In the genomic region with DNA sequence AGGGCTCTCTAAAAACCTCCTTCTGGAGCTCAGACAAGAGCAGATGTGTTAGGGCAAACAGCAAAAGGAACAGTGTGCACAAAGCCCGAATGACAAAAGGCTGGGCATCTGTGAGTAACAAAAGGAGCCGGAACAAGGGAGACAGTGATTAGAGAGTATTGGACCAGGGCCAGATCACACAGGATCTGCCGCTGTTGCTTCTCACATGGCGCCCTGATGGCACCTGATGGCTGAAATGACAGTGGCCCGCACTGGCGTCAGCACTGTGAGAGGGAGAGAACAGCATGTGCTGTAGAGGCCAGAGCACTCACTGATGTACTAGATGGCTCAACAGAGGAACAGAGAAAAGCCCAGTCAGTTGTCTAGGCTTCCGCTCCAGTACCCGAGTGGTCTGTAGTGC, we compare ENCODE assay signal across 12 mouse cellular contexts. TPM values are rescaled to one million over a fixed set of nuclear protein-coding genes. Genes with fewer than 3 reads are reported as not detected.
A peak's percentile ranks its signal among the peaks of the same experiment; 100 is the strongest.
DNase-seq lines count a peak whose midpoint lies in the region; ATAC-seq lines count a peak whose summit lies in the region.
"Had no signal": no experiment of that assay in that cellular context is flagged by ENCODE, and none has a peak within 500 bp of the region (broad histone marks: within the 10 kb centered on the region; RNA-seq: fewer than 3 reads in every experiment).

No protein-coding gene starts in this region.

- DNase-seq in gastrocnemius, adult 18-20 months (ENCODE audit: low spot score): peak; percentile 20
- DNase-seq in gastrocnemius, postnatal 36 days: no peak
- peak; percentile 94 for DNase-seq in brain, adult 2 months (ENCODE audit: low read depth, low spot score)
- peak; percentile 41 for DNase-seq in left cerebral cortex, postnatal 4 days
- no peak for DNase-seq in urinary bladder, postnatal 4 days (ENCODE audit: low spot score in 2 of 2)
- no peak for DNase-seq in B cell, adult 2 months
- DNase-seq: spleen, adult 18-20 months had no signal

- no peaks in the 10 kb centered on the region for H3K36me3 ChIP-seq in forebrain, embryonic 16.5 days (ENCODE audit: control insufficient read depth, insufficient read depth)
- no peaks in the 10 kb centered on the region for H3K36me3 ChIP-seq in kidney, embryonic 14.5 days (ENCODE audit: control insufficient read depth, insufficient read depth, low read length)

- peaks cover 11% of the 10 kb centered on the region for H3K4me1 ChIP-seq in forebrain, embryonic 16.5 days (replicated peaks; ENCODE audit: control insufficient read depth, insufficient read depth, low read length)
- H3K4me1 ChIP-seq in kidney, embryonic 14.5 days (ENCODE audit: control insufficient read depth, insufficient read depth, low read length): no peaks in the 10 kb centered on the region

- no peak overlapping the region for H3K9ac ChIP-seq in forebrain, embryonic 16.5 days (replicated peaks; ENCODE audit: low read depth, low read length)
- no peak overlapping the region for H3K9ac ChIP-seq in kidney, embryonic 14.5 days (ENCODE audit: low read depth, low read length)

- H3K9me3 ChIP-seq in forebrain, embryonic 16.5 days (ENCODE audit: control insufficient read depth, low read length): no peaks in the 10 kb centered on the region
- no peaks in the 10 kb centered on the region for H3K9me3 ChIP-seq in kidney, embryonic 14.5 days (ENCODE audit: control insufficient read depth, low read length)

- H3K4me2 ChIP-seq in forebrain, embryonic 16.5 days (ENCODE audit: low read length): no peak overlapping the region
- H3K4me2 ChIP-seq in kidney, embryonic 14.5 days (replicated peaks; ENCODE audit: low read depth, low read length): no peak overlapping the region

- 44% methylated on average over 8 of the region's 8 CpGs for WGBS in forebrain, embryonic 16.5 days
- WGBS in kidney, embryonic 14.5 days: 84% methylated on average over 8 of the region's 8 CpGs

- ATAC-seq in forebrain, embryonic 16.5 days: peak; percentile 41
- no peak for ATAC-seq in kidney, embryonic 14.5 days (ENCODE audit: low FRiP score, low TSS enrichment)

- no peak overlapping the region for H3K27ac ChIP-seq in forebrain, embryonic 16.5 days (ENCODE audit: low read length)
- H3K27ac ChIP-seq in kidney, embryonic 14.5 days (ENCODE audit: low read depth, low read length): no peak overlapping the region
- H3K27ac ChIP-seq: kidney, postnatal 0 days; macrophage had no signal

- no peak overlapping the region for H3K4me3 ChIP-seq in forebrain, embryonic 16.5 days (replicated peaks; ENCODE audit: low read length)
- H3K4me3 ChIP-seq in kidney, embryonic 14.5 days (ENCODE audit: low read length): no peak overlapping the region

- intact Hi-C loops in gastrocnemius, postnatal 36 days (cut with DNase I): no loop called here
- intact Hi-C loops in left cerebral cortex, postnatal 4 days (cut with DNase I): no loop called here

- no peaks in the 10 kb centered on the region for H3K27me3 ChIP-seq in forebrain, embryonic 16.5 days (replicated peaks; ENCODE audit: control insufficient read depth, insufficient read depth, low read length)
- no peaks in the 10 kb centered on the region for H3K27me3 ChIP-seq in kidney, embryonic 14.5 days (ENCODE audit: control insufficient read depth, insufficient read depth, low read length)
- H3K27me3 ChIP-seq: CH12.LX had no signal

RNA-seq across cellular contexts. Expression of a gene that starts 55.8 kb away (rescaled TPM):
- 1 to 10 TPM; 1.2 to 2.1 TPM for total RNA-seq in gastrocnemius, adult 18-20 months (2021)
- total RNA-seq in gastrocnemius, postnatal 36 days (2021): 1 to 10 TPM; 1.6 to 2.3 TPM
- 94.8 and 103 TPM in 2 replicates for polyA plus RNA-seq in forebrain, embryonic 16.5 days (2015; fragmentation: Nextera tagmentation; extraction: Ambion mirVana)
- 10 to 100 TPM; 54.3 to 58.8 TPM for total RNA-seq in left cerebral cortex, postnatal 4 days (2021)
- polyA plus RNA-seq in kidney, embryonic 14.5 days (2014; fragmentation: Nextera tagmentation; extraction: Ambion mirVana): 27.7 and 29.4 TPM in 2 replicates

Comparison
In these comparisons a context has a peak if more than half of its experiments do, and no peak if none do; other contexts are left out.
1. DNase-seq: peak in gastrocnemius, adult 18-20 months (single experiment), brain, adult 2 months (single experiment) and left cerebral cortex, postnatal 4 days (single experiment); none in gastrocnemius, postnatal 36 days (0 of 2), urinary bladder, postnatal 4 days (0 of 2) and B cell, adult 2 months (0 of 2).
2. RNA of a gene that starts 55.8 kb away (total RNA-seq): 54.3 to 58.8 TPM in left cerebral cortex, postnatal 4 days; 1.6 to 2.3 TPM in gastrocnemius, postnatal 36 days and 1.2 to 2.1 TPM in gastrocnemius, adult 18-20 months; every median in the first group is over 10 times any median in the second.